Mouse (Mus musculus) limb, embryonic 13.5 days (tissue): ENCODE results near the gene Cbx8. TPM values are rescaled to one million over a fixed set of nuclear protein-coding genes. Genes with fewer than 3 reads are reported as not detected.

ENCODE experiments used
- ATAC-seq: fragments of 200-750 bp; cut with Nextera tagmentation; 2 replicates; pipeline ENCODE4 v1.8.0; 2017; ENCODE audit warnings: low read depth, moderate number of reproducible peaks, moderate TSS enrichment; ENCODE audit not compliant: low FRiP score
- H3K27ac ChIP-seq: fragments of 300-500 bp; sonication (generic); 2 replicates; pipeline ENCODE4 v1.5.1; 2015; ENCODE audit warnings: inconsistent platforms, mild to moderate bottlenecking, moderate library complexity
- H3K27me3 ChIP-seq: fragments of 300-500 bp; sonication (generic); 2 replicates; pipeline ENCODE4 v1.6.1; 2015; ENCODE audit warnings: mild to moderate bottlenecking, inconsistent platforms
- H3K36me3 ChIP-seq: fragments of 300-500 bp; sonication (generic); 2 replicates; pipeline ENCODE4 v1.6.1; 2015; ENCODE audit warnings: inconsistent platforms, mild to moderate bottlenecking, moderate library complexity
- H3K4me1 ChIP-seq: fragments of 300-500 bp; sonication (generic); 2 replicates; pipeline ENCODE4 v1.6.1; 2015; ENCODE audit warnings: inconsistent platforms
- H3K4me2 ChIP-seq: fragments of 300-500 bp; sonication (generic); replicated peaks from 2 replicates; pipeline ENCODE4 v1.6.1; 2015; ENCODE audit warnings: inconsistent platforms, mild to moderate bottlenecking, moderate library complexity
- H3K4me3 ChIP-seq: fragments of 300-500 bp; sonication (generic); 2 replicates; pipeline ENCODE4 v1.5.1; 2015; ENCODE audit warnings: moderate library complexity, mild to moderate bottlenecking, inconsistent platforms
- H3K9ac ChIP-seq: fragments of 300-500 bp; sonication (generic); 2 replicates; pipeline ENCODE4 v1.6.1; 2015; ENCODE audit warnings: mild to moderate bottlenecking, inconsistent platforms
- H3K9me3 ChIP-seq: fragments of 300-500 bp; sonication (generic); 2 replicates; pipeline ENCODE4 v1.6.1; 2016; ENCODE audit warnings: inconsistent platforms
- WGBS: fragments of 180-500 bp; shearing (Covaris S2); methylation state at CpG from one replicate; pipeline ENCODE4 v1.1.7; 2015; 5-methylcytosine and 5-hydroxymethylcytosine counted together
- polyA plus RNA-seq: library from polyadenylated mRNA; unstranded; fragments of >200 nt; fragmentation: Nextera tagmentation; extraction: Ambion mirVana; gene quantifications from 2 replicates; pipeline ENCODE4 v1.2.1, GENCODE M21; 2015

The Cbx8 gene
- polyA plus RNA-seq, 1 experiment from 2014 or later, result 10.6 TPM

DNA sequence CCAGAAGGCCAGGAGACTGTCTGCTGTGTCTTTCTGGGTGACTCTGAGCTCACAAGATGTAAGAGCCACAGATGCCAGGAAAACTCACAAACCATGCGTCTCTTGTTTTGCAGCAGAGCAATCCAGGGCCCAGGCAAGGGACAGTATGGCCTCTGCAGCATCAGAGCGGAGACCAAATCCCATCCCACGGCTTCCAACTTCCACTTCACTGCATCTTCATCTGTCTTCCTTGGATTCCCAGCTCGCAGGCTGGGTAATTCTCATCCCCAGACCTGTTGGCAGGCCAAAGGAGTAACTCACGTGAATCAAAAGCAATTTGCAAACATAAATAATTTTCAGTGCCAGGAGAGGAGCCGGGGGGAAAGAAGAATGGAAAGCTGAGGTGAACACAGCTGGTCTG is 32.2 kb upstream of the Cbx8 start:
- Histone ChIP-seq H3K4me1 (peaks cover 11% of the 10 kb centered on the region), H3K4me3 (no peak overlapping the region), H3K27ac (no peak overlapping the region), H3K27me3 (peaks cover 16% of the 10 kb centered on the region; the same call in 1 of the 2 replicates), H3K36me3 (peaks cover 5% of the 10 kb centered on the region; the same call in 1 of the 2 replicates), H3K4me2 (no peak overlapping the region), H3K9me3 (no peaks in the 10 kb centered on the region), H3K9ac (no peak overlapping the region)
- ATAC-seq, result no peak
- WGBS, result 72% methylated on average over 6 of the region's 6 CpGs

DNA sequence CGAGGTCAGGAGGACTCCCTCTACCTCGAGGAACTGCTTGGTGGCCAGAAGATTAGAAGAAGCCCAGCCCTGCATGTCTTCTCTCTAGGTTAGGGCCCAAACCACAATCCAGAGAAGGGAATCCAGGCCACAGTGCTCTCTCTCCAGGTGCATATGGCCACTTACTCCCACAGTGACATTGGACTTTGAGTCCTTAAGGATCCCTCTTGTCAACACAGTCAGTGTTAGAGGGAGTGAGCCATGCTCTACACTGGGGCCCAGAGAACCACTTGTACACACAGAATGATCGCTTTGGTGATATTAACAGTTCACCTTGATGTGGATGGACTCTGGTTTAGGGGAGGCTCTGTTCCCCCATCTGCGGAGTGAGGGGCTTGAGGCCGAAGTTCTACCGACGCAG is 31.5 kb upstream of the Cbx8 start:
- Histone ChIP-seq H3K9me3 (no peaks in the 10 kb centered on the region), H3K9ac (no peak overlapping the region), H3K4me1 (peaks cover 11% of the 10 kb centered on the region), H3K27me3 (peaks cover 15% of the 10 kb centered on the region; the same call in 1 of the 2 replicates), H3K27ac (peak overlapping the region; percentile 3; the same call in 1 of the 2 replicates), H3K4me2 (no peak overlapping the region), H3K36me3 (no peaks in the 10 kb centered on the region), H3K4me3 (no peak overlapping the region)
- WGBS, result 81% methylated on average over 7 of the region's 7 CpGs
- ATAC-seq, result no peak

DNA sequence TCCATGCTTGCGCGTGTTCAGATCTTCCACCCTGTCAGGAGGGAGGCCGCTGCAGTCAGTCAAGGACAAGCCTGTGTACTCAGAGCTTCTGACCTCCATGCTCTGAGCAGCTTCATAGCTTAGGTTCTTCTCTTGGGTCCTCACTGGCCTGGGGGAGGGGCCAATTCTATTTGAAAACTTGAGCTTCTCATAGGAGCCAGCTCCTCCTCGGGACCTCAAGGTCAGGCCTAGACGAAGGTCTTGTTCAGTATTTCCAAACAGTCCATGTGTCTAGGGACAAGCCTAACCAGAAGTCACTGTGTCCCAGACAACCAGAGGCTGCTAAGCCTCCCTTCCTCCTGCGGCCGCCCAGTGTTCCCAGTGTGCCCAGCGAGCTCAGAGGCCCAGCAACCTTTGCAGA is 26.1 kb upstream of the Cbx8 start:
- Histone ChIP-seq H3K4me2 (no peak overlapping the region), H3K27me3 (peaks cover 30% of the 10 kb centered on the region), H3K4me3 (no peak overlapping the region), H3K27ac (no peak overlapping the region), H3K9ac (no peak overlapping the region), H3K36me3 (no peaks in the 10 kb centered on the region), H3K9me3 (peaks cover 4% of the 10 kb centered on the region; the same call in 1 of the 2 replicates), H3K4me1 (no peaks in the 10 kb centered on the region)
- ATAC-seq, result no peak
- WGBS, result 82% methylated on average over 8 of the region's 8 CpGs

DNA sequence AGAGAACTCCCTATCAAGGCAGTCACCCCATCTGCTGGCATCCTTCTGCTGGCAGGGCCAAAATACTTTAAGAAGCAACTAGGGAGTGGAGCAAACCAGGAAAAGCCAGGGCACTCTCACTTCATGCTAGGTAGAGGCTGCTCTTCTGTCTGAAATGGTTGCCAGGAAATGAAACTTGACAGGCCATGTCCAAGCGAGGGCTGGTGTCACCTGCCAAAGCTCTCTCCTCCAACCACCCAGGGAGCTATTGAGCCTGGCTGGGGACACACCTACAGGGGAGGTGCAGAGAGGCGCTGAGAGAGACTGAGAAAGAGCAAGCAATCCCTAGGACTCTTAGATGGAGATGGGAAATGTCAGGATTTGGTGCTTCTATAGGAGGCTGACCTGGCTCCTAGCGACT is 18.5 kb upstream of the Cbx8 start:
- Histone ChIP-seq H3K27me3 (peaks cover 89% of the 10 kb centered on the region), H3K4me3 (no peak overlapping the region), H3K9ac (no peak overlapping the region), H3K9me3 (peaks cover 5% of the 10 kb centered on the region; the same call in 1 of the 2 replicates), H3K36me3 (no peaks in the 10 kb centered on the region), H3K4me1 (peaks cover 41% of the 10 kb centered on the region), H3K27ac (no peak overlapping the region), H3K4me2 (no peak overlapping the region)
- WGBS, result 2% methylated on average over 3 of the region's 3 CpGs
- no peak for ATAC-seq

DNA sequence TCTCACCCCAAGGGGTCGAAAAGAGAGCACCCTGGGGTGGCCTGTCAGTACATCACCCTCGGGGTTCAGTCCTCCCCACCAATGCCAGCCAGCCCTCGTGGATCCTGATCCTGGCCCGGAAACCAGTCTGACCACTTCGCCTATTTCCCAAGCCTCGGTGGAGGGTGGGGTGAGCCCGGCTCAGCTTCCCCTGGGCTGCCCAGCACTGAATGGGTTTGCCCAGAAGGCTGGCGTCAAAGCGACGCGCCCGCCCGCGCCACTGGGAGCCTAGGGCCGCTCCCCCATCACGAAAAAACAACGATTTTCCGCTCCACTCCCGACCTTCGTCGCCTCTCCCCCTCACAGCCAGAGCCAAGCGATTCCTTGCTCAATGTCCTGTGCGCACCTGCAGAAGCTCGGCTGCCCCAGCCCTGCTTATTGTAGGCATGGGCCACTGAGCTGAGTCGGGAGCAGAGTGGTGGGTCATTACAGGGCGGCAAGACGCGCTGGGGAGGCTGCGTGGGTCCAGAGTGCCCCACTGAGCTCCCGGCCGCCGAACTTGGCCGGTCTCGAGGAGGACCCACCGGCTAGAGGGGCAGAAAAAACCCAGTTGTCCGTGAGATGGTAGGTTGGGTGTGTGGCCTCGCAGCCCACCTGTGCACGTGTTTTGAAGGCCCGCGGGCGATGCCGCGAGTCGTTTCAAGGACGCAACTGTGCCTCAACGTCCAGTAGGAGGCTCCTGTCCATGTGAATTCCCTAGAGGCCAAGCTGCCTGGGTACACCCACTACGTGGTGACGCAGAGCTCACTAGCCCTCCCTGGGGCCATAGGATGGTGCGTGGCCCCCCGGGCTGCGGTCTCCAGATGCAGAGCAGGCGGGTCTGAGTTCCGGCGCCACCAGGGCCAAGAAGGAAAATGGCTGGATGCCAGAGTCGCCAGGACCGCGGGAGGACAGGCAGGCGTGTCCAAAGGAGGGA is 17.5 kb upstream of the Cbx8 start:
- peak overlapping the region; percentile 19; the same call in 1 of the 2 replicates for H3K9ac ChIP-seq
- no peak for ATAC-seq
- H3K27me3 ChIP-seq, result peaks cover 88% of the 10 kb centered on the region
- H3K36me3 ChIP-seq, result no peaks in the 10 kb centered on the region
- WGBS, result 3% methylated on average over 58 of the region's 58 CpGs
- H3K27ac ChIP-seq, result no peak overlapping the region
- H3K9me3 ChIP-seq, result peaks cover 5% of the 10 kb centered on the region; the same call in 1 of the 2 replicates
- peaks cover 48% of the 10 kb centered on the region for H3K4me1 ChIP-seq
- H3K4me3 ChIP-seq, result peak overlapping the region; percentile 61
- H3K4me2 ChIP-seq, result peak overlapping the region; percentile 95

DNA sequence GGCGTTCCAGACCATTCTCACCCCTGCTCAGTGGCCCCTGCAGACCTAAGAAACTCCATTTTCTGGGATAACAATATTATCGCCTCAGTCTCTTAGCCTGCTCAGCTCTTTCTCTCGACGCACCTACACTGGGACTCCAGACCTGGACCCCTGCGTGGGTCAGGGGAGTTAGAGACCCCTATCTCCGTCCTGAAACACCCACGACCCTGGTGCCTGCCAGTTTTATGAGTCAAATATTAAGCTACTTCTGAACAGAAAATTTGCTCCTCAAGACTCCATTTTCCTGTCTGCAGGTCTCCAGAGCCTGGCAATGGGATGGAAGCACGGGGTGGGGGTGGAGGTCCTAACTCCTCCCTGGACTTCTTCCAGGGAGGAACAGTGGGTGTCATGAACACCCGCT is 16.5 kb upstream of the Cbx8 start:
- Histone ChIP-seq H3K27me3 (peaks cover 83% of the 10 kb centered on the region), H3K9me3 (peaks cover 5% of the 10 kb centered on the region; the same call in 1 of the 2 replicates), H3K4me1 (peaks cover 55% of the 10 kb centered on the region), H3K4me3 (peak overlapping the region; percentile 61), H3K9ac (peak overlapping the region; percentile 87), H3K36me3 (no peaks in the 10 kb centered on the region), H3K4me2 (peak overlapping the region; percentile 95), H3K27ac (no peak overlapping the region)
- 2% methylated on average over 9 of the region's 9 CpGs for WGBS
- no peak for ATAC-seq

DNA sequence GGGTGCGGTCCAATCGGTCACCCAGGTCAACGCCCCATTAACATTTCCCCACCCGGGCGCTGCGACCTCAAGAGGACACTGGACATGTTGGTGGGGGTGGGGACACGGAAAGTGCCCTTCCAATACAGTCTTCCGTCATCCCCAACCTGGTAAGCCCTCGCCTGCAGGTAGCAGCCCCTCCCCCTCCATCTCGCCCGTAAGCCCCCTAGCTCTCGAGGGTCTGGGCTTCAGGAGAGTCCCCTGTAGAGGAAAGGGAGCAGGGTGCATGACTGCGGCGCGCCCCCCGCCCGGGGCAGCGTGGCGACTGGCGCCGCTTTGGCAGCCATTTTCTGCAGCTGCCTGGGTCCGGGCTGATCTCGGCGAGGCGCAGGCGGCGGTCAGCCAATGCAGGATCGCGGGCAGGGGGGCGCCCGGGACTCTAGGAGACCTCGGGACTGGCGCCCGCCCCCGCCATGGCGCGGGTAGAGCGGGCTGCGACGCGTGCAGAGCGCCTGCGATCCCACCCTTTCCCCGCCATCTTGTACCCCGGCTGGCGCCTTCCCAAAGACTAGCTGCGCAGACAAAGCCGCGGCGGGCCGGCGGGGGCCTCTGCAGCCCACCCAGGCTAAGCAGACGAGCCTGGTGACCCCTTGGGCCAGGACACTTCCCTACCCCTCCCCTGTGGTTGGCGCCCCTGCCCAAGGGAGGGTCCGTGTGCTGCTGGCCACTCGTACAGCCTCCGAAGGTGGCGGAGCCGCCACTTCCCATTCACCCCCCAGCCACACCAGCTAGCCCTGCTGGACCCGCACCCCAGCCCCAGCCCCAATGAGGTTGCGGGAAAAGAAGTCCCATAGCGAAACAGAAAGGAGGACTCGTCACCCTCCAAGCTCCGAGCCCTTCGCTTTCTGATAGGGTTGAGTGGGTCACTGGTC is 15.8 kb upstream of the Cbx8 start:
- no peak for ATAC-seq
- H3K9me3 ChIP-seq, result no peaks in the 10 kb centered on the region
- peak overlapping the region; percentile 87 for H3K9ac ChIP-seq
- H3K4me1 ChIP-seq, result peaks cover 61% of the 10 kb centered on the region
- peak overlapping the region; percentile 44; the same call in 1 of the 2 replicates for H3K27ac ChIP-seq
- WGBS, result under 1% methylated on average over 64 of the region's 65 CpGs
- H3K4me3 ChIP-seq, result peak overlapping the region; percentile 61
- peaks cover 83% of the 10 kb centered on the region for H3K27me3 ChIP-seq
- peak overlapping the region; percentile 95 for H3K4me2 ChIP-seq
- no peaks in the 10 kb centered on the region for H3K36me3 ChIP-seq

DNA sequence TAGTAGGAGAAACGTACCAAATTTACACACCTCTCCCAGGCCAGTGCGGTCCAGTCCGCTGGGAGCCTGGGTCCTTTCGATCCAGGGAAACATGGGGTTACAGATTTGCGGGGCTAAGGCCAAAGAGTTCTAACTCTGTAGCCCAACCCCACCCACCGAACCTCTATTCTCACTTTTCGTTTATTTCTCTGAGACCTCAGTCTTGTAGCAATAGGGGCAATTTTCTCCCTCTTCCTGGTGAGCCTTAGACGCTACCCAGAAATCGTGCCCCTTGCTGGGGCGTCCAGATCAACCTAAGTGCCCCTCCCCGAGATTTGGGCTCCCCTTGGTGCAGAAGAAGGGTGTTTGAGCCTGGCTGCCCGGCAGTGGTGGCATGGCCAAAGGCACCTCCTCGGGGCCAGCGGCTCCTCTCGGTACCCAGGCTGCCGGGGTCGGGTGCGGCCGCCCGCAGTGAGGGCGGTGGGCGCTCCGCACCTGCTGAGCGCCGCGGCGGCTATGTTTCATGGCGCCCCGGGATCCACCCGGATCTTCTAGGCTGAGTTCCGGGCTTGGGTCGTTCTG is 14.9 kb upstream of the Cbx8 start:
- Histone ChIP-seq H3K36me3 (no peaks in the 10 kb centered on the region), H3K4me1 (peaks cover 61% of the 10 kb centered on the region), H3K9me3 (no peaks in the 10 kb centered on the region), H3K27me3 (peaks cover 83% of the 10 kb centered on the region), H3K4me3 (peak overlapping the region; percentile 61), H3K27ac (no peak overlapping the region), H3K4me2 (peak overlapping the region; percentile 95), H3K9ac (no peak overlapping the region)
- WGBS, result 2% methylated on average over 32 of the region's 32 CpGs
- ATAC-seq, result no peak

DNA sequence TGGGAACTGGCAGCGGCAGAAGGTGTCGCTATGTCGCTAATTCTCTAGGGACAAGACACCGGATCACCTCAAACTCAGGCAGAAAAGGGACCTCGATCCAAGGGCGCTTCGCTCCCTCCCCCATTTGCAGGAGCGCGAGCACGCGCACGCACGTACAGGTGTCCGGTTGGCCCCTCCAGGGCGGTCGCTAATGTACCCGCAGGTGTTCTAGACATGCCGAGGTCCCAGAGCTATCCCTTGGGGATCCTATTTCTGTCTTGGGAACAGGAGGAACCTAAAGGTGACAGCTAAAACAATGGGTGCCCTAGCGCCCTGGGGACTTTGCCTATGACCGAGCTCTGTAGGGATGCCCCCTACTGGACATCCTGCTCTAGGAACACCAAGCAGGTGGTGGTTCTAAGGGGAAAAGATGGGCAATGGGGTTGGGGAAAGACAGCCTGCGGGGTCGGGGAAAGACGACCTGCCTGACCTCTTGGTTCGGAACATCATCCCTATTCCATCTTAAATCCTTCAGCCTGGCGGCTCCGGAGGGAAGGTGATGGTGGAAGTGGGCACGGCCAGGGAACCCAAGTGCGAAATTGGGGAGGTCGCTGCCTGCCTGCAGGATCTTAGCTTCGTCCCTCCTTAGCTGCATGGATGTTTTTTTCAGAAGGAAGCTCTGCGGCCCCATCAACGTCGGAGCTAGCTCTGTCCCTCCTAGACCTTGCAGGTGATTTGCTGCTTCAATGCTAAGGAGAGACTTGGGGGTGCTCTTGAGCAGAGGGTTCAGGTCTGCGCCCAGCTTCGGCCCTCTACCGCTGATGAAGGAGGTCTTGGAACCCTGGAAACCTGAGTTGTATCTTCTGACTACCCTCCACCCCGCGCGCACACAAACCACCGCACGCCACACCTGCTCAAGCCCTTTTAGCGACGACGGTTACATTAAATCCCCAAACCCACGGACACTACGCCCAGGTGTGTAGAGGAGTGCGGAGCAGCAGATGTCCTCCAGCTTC is 13.9 kb upstream of the Cbx8 start:
- Histone ChIP-seq H3K9ac (peak overlapping the region; percentile 62; the same call in 1 of the 2 replicates), H3K27me3 (peaks cover 83% of the 10 kb centered on the region), H3K4me3 (peak overlapping the region; percentile 39), H3K4me2 (peak overlapping the region; percentile 95), H3K4me1 (peaks cover 61% of the 10 kb centered on the region), H3K36me3 (no peaks in the 10 kb centered on the region), H3K9me3 (no peaks in the 10 kb centered on the region), H3K27ac (no peak overlapping the region)
- WGBS, result 1% methylated on average over 47 of the region's 47 CpGs
- no peak for ATAC-seq

DNA sequence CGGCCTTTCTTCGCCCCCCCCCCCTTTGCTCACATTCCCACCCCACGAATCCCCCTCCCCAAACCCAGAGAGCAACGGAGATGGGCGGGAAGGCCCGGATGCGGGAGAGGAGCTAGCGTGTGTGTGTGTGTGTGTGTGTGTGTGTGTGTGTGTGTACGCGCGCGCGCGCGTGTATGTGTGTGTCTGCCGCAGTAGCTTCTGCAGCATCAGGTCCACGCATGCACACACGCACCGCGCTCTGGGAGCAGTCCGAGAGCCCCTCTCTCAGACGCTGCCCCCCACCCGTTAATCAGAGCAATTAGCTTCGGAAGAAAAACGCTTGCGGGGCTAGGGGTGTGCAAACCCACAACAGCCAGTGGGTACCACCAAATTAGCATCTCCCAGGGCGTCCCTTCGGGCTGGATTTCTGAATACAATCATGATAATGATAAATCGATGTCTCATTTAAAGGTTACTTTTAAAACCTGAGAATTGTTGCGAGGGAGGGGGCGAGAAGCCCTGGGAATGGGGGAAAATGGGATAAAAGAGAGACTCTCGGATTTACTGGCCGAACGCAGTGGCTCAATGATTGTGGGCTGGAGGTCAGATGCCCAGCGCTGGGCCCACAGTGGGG is 13.1 kb upstream of the Cbx8 start:
- under 1% methylated on average over 32 of the region's 35 CpGs for whole genome bisulfite sequencing
- Histone ChIP-seq H3K9me3 (no peaks in the 10 kb centered on the region), H3K4me1 (peaks cover 60% of the 10 kb centered on the region), H3K4me3 (peak overlapping the region; percentile 39), H3K36me3 (no peaks in the 10 kb centered on the region), H3K4me2 (peak overlapping the region; percentile 81), H3K9ac (peak overlapping the region; percentile 62), H3K27me3 (peaks cover 83% of the 10 kb centered on the region), H3K27ac (no peak overlapping the region)
- peak; percentile 4; the same call in 1 of the 2 replicates for ATAC-seq
